Mouse (Mus musculus): Measurements from ENCODE around the gene D10Wsu102e.
"Not testable (repeated sequence)": the region's sequence is repeated elsewhere in the genome, so short reads cannot be mapped to it uniquely, and the experiment has no call there.

D10Wsu102e gene

GRCm38 (mm10) chr10:83347494-83347893 lies 12.5 kb upstream of the D10Wsu102e start:
- peak; percentile 18 for DNase-seq

GRCm38 (mm10) chr10:83350689-83351088 lies 9.3 kb upstream of the D10Wsu102e start:
- no peak for DNase-seq

- not testable (repeated sequence) for DNase-seq
Measured at GRCm38 (mm10) chr10:83351779-83352178, 8.2 kb upstream of the D10Wsu102e start.

- peak; percentile 73 for DNase-seq
Measured at GRCm38 (mm10) chr10:83353680-83354332, 6.2 kb upstream of the D10Wsu102e start.

GRCm38 (mm10) chr10:83354333-83354719 lies 5.7 kb upstream of the D10Wsu102e start:
- DNase-seq: peak; percentile 15

- no peak for DNase-seq
Measured at GRCm38 (mm10) chr10:83356416-83356815, 3.6 kb upstream of the D10Wsu102e start.

- DNase-seq: no peak
Measured at GRCm38 (mm10) chr10:83359451-83359850, 570 bp upstream of the D10Wsu102e start.

- no peak for DNase-seq
Measured at GRCm38 (mm10) chr10:83360356-83360755, 335 bp downstream of the D10Wsu102e start.

- peak; percentile 51 for DNase-seq
Measured at GRCm38 (mm10) chr10:83361643-83362382, 1.8 kb downstream of the D10Wsu102e start.

- no peak for DNase-seq
Measured at GRCm38 (mm10) chr10:83363451-83363850, 3.4 kb downstream of the D10Wsu102e start.

GRCm38 (mm10) chr10:83368918-83369317 lies 8.9 kb downstream of the D10Wsu102e start:
- DNase-seq: no peak

- DNase-seq: no peak
Measured at GRCm38 (mm10) chr10:83374045-83374656, 14.1 kb downstream of the D10Wsu102e start.

GRCm38 (mm10) chr10:83375458-83375857 lies 15.4 kb downstream of the D10Wsu102e start:
- not testable (repeated sequence) for DNase-seq

GRCm38 (mm10) chr10:83376911-83377682 lies 17.1 kb downstream of the D10Wsu102e start:
- DNase-seq: no peak

- peak; percentile 70 for DNase-seq
Measured at GRCm38 (mm10) chr10:83378083-83378833, 18.2 kb downstream of the D10Wsu102e start.

GRCm38 (mm10) chr10:83380501-83380900 lies 20.5 kb downstream of the D10Wsu102e start:
- no peak for DNase-seq

GRCm38 (mm10) chr10:83382528-83382927 lies 22.5 kb downstream of the D10Wsu102e start:
- DNase-seq: no peak

GRCm38 (mm10) chr10:83382988-83383387 lies 23.0 kb downstream of the D10Wsu102e start:
- DNase-seq: no peak

GRCm38 (mm10) chr10:83383863-83384262 lies 23.8 kb downstream of the D10Wsu102e start:
- no peak for DNase-seq

- DNase-seq: no peak
Measured at GRCm38 (mm10) chr10:83384456-83385215, 24.6 kb downstream of the D10Wsu102e start.

- DNase-seq: no peak
Measured at GRCm38 (mm10) chr10:83385330-83385910, 25.4 kb downstream of the D10Wsu102e start.

Data from lung, postnatal 10 days (tissue).